Mouse (Mus musculus) embryonic facial prominence, embryonic 14.5 days (tissue): ENCODE results near the gene Nob1. TPM values are rescaled to one million over a fixed set of nuclear protein-coding genes. Genes with fewer than 3 reads are reported as not detected.
A peak's percentile ranks its signal among the peaks of the same experiment; 100 is the strongest.

Experiments used
- ATAC-seq: fragments of 200-750 bp; cut with Nextera tagmentation; 2 replicates; pipeline ENCODE4 v1.8.0; 2017; ENCODE audit warnings: low read depth, moderate number of reproducible peaks, moderate TSS enrichment
- DNase-seq: peaks from one replicate; pipeline ENCODE4 v3.0.0-alpha.2; 2015; ENCODE audit warnings: low spot score
- H3K27ac ChIP-seq: fragments of 300-500 bp; sonication (generic); replicated peaks from 2 replicates; pipeline ENCODE4 v1.5.1; 2014; ENCODE audit warnings: low read depth, mild to moderate bottlenecking, low read length, moderate library complexity
- H3K27me3 ChIP-seq: fragments of 300-500 bp; sonication (generic); replicated peaks from 2 replicates; pipeline ENCODE4 v1.6.1; 2014; ENCODE audit warnings: low read length; ENCODE audit not compliant: control insufficient read depth, insufficient read depth
- H3K36me3 ChIP-seq: fragments of 300-500 bp; sonication (generic); 2 replicates; pipeline ENCODE4 v1.6.1; 2014; ENCODE audit warnings: low read length, mixed read lengths; ENCODE audit not compliant: control insufficient read depth, insufficient read depth
- H3K4me1 ChIP-seq: fragments of 300-500 bp; sonication (generic); 2 replicates; pipeline ENCODE4 v1.6.1; 2014; ENCODE audit warnings: antibody characterized with exemption, low read length; ENCODE audit not compliant: control insufficient read depth, insufficient read depth
- H3K4me2 ChIP-seq: fragments of 300-500 bp; sonication (generic); 2 replicates; pipeline ENCODE4 v1.6.1; 2014; ENCODE audit warnings: low read depth, mild to moderate bottlenecking, low read length, moderate library complexity, mixed read lengths
- H3K4me3 ChIP-seq: fragments of 300-500 bp; sonication (generic); 2 replicates; pipeline ENCODE4 v1.5.1; 2014; ENCODE audit warnings: low read depth, mild to moderate bottlenecking, low read length
- H3K9ac ChIP-seq: fragments of 300-500 bp; sonication (generic); 2 replicates; pipeline ENCODE4 v1.6.1; 2014; ENCODE audit warnings: low read depth, mild to moderate bottlenecking, low read length, moderate library complexity, mixed read lengths
- H3K9me3 ChIP-seq: fragments of 300-500 bp; sonication (generic); 2 replicates; pipeline ENCODE4 v1.6.1; 2016; ENCODE audit warnings: low read length; ENCODE audit not compliant: control insufficient read depth
- WGBS: fragments of 180-500 bp; shearing (Covaris S2); extraction: QIAGEN DNeasy Blood & Tissue Kit; methylation state at CpG from one replicate; pipeline ENCODE4 v1.1.7; 2014; 5-methylcytosine and 5-hydroxymethylcytosine counted together
- polyA plus RNA-seq: library from polyadenylated mRNA; unstranded; fragments of >200 nt; fragmentation: Nextera tagmentation; extraction: Ambion mirVana; gene quantifications from 2 replicates; pipeline ENCODE4 v1.2.1, GENCODE M21; 2014

Gene Nob1
- polyA plus RNA-seq, 1 experiment from 2014 or later: 42.8 TPM

- Histone ChIP-seq H3K4me2 (0 out of 2 replicates have a peak overlapping the region, but pooled peaks have one; percentile 5), H3K9me3 (no peaks in the 10 kb centered on the region), H3K4me3 (no peak overlapping the region), H3K4me1 (peaks cover 27% of the 10 kb centered on the region), H3K36me3 (no peaks in the 10 kb centered on the region), H3K27me3 (no peaks in the 10 kb centered on the region), H3K27ac (peak overlapping the region; percentile 57; the same call in 1 of the 2 replicates), H3K9ac (peak overlapping the region; percentile 25; the same call in 1 of the 2 replicates)
- no peak for ATAC-seq
- DNase-seq: peak; percentile 62
- 21% methylated on average over 9 of the region's 9 CpGs for WGBS
Observed at GRCm38 (mm10) chr8:107399495-107399894, 25.4 kb downstream of the Nob1 start.

GRCm38 (mm10) chr8:107397665-107398064 is 27.2 kb downstream of the Nob1 start:
- peak; percentile 50 for ATAC-seq
- Histone ChIP-seq H3K4me3 (no peak overlapping the region), H3K9ac (no peak overlapping the region), H3K27ac (0 out of 2 replicates have a peak overlapping the region, but pooled peaks have one; percentile 10), H3K4me1 (peaks cover 22% of the 10 kb centered on the region), H3K4me2 (peak overlapping the region; percentile 4; the same call in 1 of the 2 replicates), H3K36me3 (no peaks in the 10 kb centered on the region), H3K27me3 (no peaks in the 10 kb centered on the region), H3K9me3 (no peaks in the 10 kb centered on the region)
- peak; percentile 76 for DNase-seq
- 18% methylated on average over 12 of the region's 12 CpGs for WGBS

- Histone ChIP-seq H3K9ac (no peak overlapping the region), H3K9me3 (no peaks in the 10 kb centered on the region), H3K27me3 (no peaks in the 10 kb centered on the region), H3K4me1 (peaks cover 7% of the 10 kb centered on the region), H3K27ac (no peak overlapping the region), H3K4me3 (no peak overlapping the region), H3K36me3 (no peaks in the 10 kb centered on the region), H3K4me2 (no peak overlapping the region)
- ATAC-seq: no peak
- WGBS: 60% methylated on average over 10 of the region's 10 CpGs
- no peak for DNase-seq
Observed at GRCm38 (mm10) chr8:107396106-107396670, 28.7 kb downstream of the Nob1 start.

GRCm38 (mm10) chr8:107395397-107395796 is 29.5 kb downstream of the Nob1 start:
- DNase-seq: no peak

GRCm38 (mm10) chr8:107391136-107391516 is 33.7 kb downstream of the Nob1 start:
- Histone ChIP-seq H3K27me3 (no peaks in the 10 kb centered on the region), H3K9ac (no peak overlapping the region), H3K27ac (no peak overlapping the region), H3K4me1 (peaks cover 19% of the 10 kb centered on the region), H3K4me2 (no peak overlapping the region), H3K4me3 (no peak overlapping the region), H3K36me3 (no peaks in the 10 kb centered on the region), H3K9me3 (no peaks in the 10 kb centered on the region)
- 70% methylated on average over 4 of the region's 4 CpGs for WGBS
- DNase-seq: no peak
- no peak for ATAC-seq

More at GRCm38 (mm10) chr8:107395397-107395796, 29.5 kb downstream of the Nob1 start:
- Histone ChIP-seq H3K9ac (no peak overlapping the region), H3K27ac (no peak overlapping the region), H3K4me1 (peaks cover 5% of the 10 kb centered on the region), H3K4me3 (no peak overlapping the region), H3K9me3 (no peaks in the 10 kb centered on the region), H3K36me3 (no peaks in the 10 kb centered on the region), H3K27me3 (no peaks in the 10 kb centered on the region), H3K4me2 (no peak overlapping the region)
- ATAC-seq: no peak

- no peaks in the 10 kb centered on the region for H3K27me3 ChIP-seq
- H3K9me3 ChIP-seq: no peaks in the 10 kb centered on the region
- H3K4me2 ChIP-seq: no peak overlapping the region
- H3K27ac ChIP-seq: no peak overlapping the region
- no peaks in the 10 kb centered on the region for H3K36me3 ChIP-seq
- no peak for DNase-seq
- no peak overlapping the region for H3K4me3 ChIP-seq
- WGBS: 87% methylated on average over 16 of the region's 16 CpGs
- no peak overlapping the region for H3K9ac ChIP-seq
- peaks cover 19% of the 10 kb centered on the region for H3K4me1 ChIP-seq
- ATAC-seq: no peak
Observed at GRCm38 (mm10) chr8:107390476-107391135, 34.2 kb downstream of the Nob1 start.

- H3K4me1 ChIP-seq: peaks cover 19% of the 10 kb centered on the region
- H3K27me3 ChIP-seq: no peaks in the 10 kb centered on the region
- no peak overlapping the region for H3K4me3 ChIP-seq
- no peaks in the 10 kb centered on the region for H3K36me3 ChIP-seq
- ATAC-seq (peak; percentile 63), DNase-seq (peak; percentile 91)
- H3K4me2 ChIP-seq: no peak overlapping the region
- H3K9me3 ChIP-seq: no peaks in the 10 kb centered on the region
- 45% methylated on average over 8 of the region's 8 CpGs for WGBS
- no peak overlapping the region for H3K9ac ChIP-seq
- no peak overlapping the region for H3K27ac ChIP-seq
Observed at GRCm38 (mm10) chr8:107389557-107389956, 35.3 kb downstream of the Nob1 start.

GRCm38 (mm10) chr8:107387861-107388260 is 37.0 kb downstream of the Nob1 start:
- Histone ChIP-seq H3K4me3 (no peak overlapping the region), H3K4me2 (peak overlapping the region; percentile 21; the same call in 1 of the 2 replicates), H3K9ac (no peak overlapping the region), H3K9me3 (no peaks in the 10 kb centered on the region), H3K27ac (no peak overlapping the region; the same call in 1 of the 2 replicates), H3K4me1 (peaks cover 22% of the 10 kb centered on the region), H3K36me3 (no peaks in the 10 kb centered on the region), H3K27me3 (no peaks in the 10 kb centered on the region)
- peak; percentile 65 for DNase-seq
- 52% methylated on average over 5 of the region's 5 CpGs for WGBS
- no peak for ATAC-seq

- 25% methylated on average over 3 of the region's 3 CpGs for WGBS
- no peak for ATAC-seq
- no peak overlapping the region for H3K9ac ChIP-seq
- no peak overlapping the region for H3K4me3 ChIP-seq
- peak; percentile 76 for DNase-seq
- no peaks in the 10 kb centered on the region for H3K27me3 ChIP-seq
- H3K4me2 ChIP-seq: no peak overlapping the region
- no peak overlapping the region for H3K27ac ChIP-seq
- no peaks in the 10 kb centered on the region for H3K36me3 ChIP-seq
- peaks cover 22% of the 10 kb centered on the region for H3K4me1 ChIP-seq
- no peaks in the 10 kb centered on the region for H3K9me3 ChIP-seq
Observed at GRCm38 (mm10) chr8:107386642-107387041, 38.2 kb downstream of the Nob1 start.
